Mouse (Mus musculus) erythroblast, embryonic 14.5 days (primary cell): ENCODE data around the gene LTO1.

Source experiments
- GATA1 ChIP-seq: IDR thresholded peaks from 2 replicates; pipeline ENCODE4 v1.6.1; 2012; ENCODE audit warnings: low read length, inconsistent platforms, mixed read lengths
- TAL1 ChIP-seq: IDR thresholded peaks from 3 replicates; pipeline ENCODE4 v1.6.1; 2012; ENCODE audit warnings: low read length, inconsistent platforms, mixed read lengths

- TF ChIP-seq TAL1 (no peak), GATA1 (no peak)
These were observed 56.3 kb downstream of the LTO1 start for GRCm38 (mm10) chr7:144970997-144971768.
